Mouse (Mus musculus): Measurements from ENCODE around the gene Gm7137. TPM values are rescaled to one million over a fixed set of nuclear protein-coding genes. Genes with fewer than 3 reads are reported as not detected.
"Not testable (repeated sequence)": the region's sequence is repeated elsewhere in the genome, so short reads cannot be mapped to it uniquely, and the experiment has no call there.

Gm7137 gene
- not detected in 2 replicates for polyA plus RNA-seq (2014; fragmentation: Nextera tagmentation; extraction: Ambion mirVana)

DNA sequence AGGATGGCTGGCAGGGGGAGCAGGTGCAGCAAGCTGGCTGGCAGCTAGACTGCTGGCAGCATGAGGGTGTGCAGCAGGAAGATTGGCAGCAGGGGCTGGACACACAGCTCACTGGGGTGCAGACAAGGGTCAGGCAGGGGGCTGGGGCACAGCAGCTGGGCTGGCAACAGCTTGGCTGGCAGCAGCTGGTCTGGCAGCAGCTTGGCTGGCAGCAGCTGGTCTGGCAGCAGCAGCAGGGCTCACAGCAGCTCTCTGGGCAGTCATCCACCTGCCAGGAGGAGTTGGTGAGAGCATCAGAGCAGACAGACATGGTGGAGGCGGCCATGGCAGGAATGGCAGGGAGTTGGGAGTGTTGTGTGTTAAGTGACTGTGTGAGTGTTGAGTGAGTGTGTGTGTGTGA is at the start of gene Gm7137:
Gene Gm7137 (minus strand): TSS at position 325 of the 400 bp plus-strand sequence.
- peak; percentile 9 for DNase-seq (ENCODE audit: low spot score)
- H3K27ac ChIP-seq (ENCODE audit: low read depth, low read length); H3K27me3 ChIP-seq (ENCODE audit: control insufficient read depth, insufficient read depth, low read length); H3K9me3 ChIP-seq (ENCODE audit: control insufficient read depth, low read length); H3K4me3 ChIP-seq (ENCODE audit: low read depth, low read length); H3K4me1 ChIP-seq (ENCODE audit: control insufficient read depth, insufficient read depth, low read length); ATAC-seq (ENCODE audit: insufficient read depth, low FRiP score, low TSS enrichment); H3K9ac ChIP-seq (ENCODE audit: low read length); H3K36me3 ChIP-seq (ENCODE audit: control insufficient read depth, insufficient read depth, low read length); H3K4me2 ChIP-seq (ENCODE audit: low read depth): not testable (repeated sequence)
- 63% methylated on average over 1 of the region's 1 CpGs for WGBS

- ATAC-seq (ENCODE audit: insufficient read depth, low FRiP score, low TSS enrichment) (no peak), DNase-seq (ENCODE audit: low spot score) (no peak)
- Histone ChIP-seq H3K27me3 (ENCODE audit: control insufficient read depth, insufficient read depth, low read length) (no peaks in the 10 kb centered on the region), H3K9ac (ENCODE audit: low read length) (no peak within 1 kb of the TSS), H3K9me3 (ENCODE audit: control insufficient read depth, low read length) (no peaks in the 10 kb centered on the region), H3K4me1 (ENCODE audit: control insufficient read depth, insufficient read depth, low read length) (no peaks in the 10 kb centered on the region), H3K4me3 (ENCODE audit: low read depth, low read length) (no peak within 1 kb of the TSS), H3K36me3 (ENCODE audit: control insufficient read depth, insufficient read depth, low read length) (no peaks in the 10 kb centered on the region), H3K4me2 (ENCODE audit: low read depth) (no peak within 1 kb of the TSS), H3K27ac (ENCODE audit: low read depth, low read length) (no peak within 1 kb of the TSS)
- WGBS, result 76% methylated on average over 9 of the region's 9 CpGs
Observed at GRCm38 (mm10) chr10:77835647-77836046, 47.6 kb upstream of the Gm7137 start, which contains the start of gene Krtap10-10. Gene Krtap10-10 (plus strand): TSS chr10:77835947.

GRCm38 (mm10) chr10:77826951-77827350 is 39.0 kb upstream of the Gm7137 start, which contains the start of gene Krtap10-4:
Gene Krtap10-4 (minus strand): TSS chr10:77827095.
- no peak for DNase-seq (ENCODE audit: low spot score)
- Histone ChIP-seq H3K9me3 (ENCODE audit: control insufficient read depth, low read length) (no peaks in the 10 kb centered on the region), H3K36me3 (ENCODE audit: control insufficient read depth, insufficient read depth, low read length) (no peaks in the 10 kb centered on the region), H3K9ac (ENCODE audit: low read length) (no peak within 1 kb of the TSS), H3K4me1 (ENCODE audit: control insufficient read depth, insufficient read depth, low read length) (no peaks in the 10 kb centered on the region), H3K4me3 (ENCODE audit: low read depth, low read length) (no peak within 1 kb of the TSS), H3K27ac (ENCODE audit: low read depth, low read length) (no peak within 1 kb of the TSS), H3K27me3 (ENCODE audit: control insufficient read depth, insufficient read depth, low read length) (no peaks in the 10 kb centered on the region), H3K4me2 (ENCODE audit: low read depth) (no peak within 1 kb of the TSS)
- ATAC-seq (ENCODE audit: insufficient read depth, low FRiP score, low TSS enrichment), result no peak
- 76% methylated on average over 6 of the region's 6 CpGs for WGBS

DNA sequence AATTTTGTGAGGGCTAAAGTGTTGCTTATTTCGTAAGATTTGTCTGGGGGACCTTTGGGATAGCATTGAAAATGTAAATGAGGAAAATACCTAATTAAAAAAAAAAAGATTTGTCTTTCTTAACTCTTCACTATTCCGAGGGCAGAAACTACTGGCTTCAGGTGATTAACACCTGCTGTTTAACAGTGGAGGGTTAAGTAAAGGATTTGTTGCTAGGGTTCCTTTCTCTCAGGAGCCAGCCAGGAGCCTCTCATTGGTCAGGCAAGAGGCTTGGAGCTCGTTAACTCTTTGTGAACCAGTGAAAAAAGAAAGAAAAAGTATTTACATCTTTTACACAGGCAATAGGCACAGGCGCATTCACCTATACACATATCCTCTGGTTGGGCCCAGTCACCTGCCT is 31.2 kb upstream of the Gm7137 start:
- 53% methylated on average over 4 of the region's 4 CpGs for WGBS
- H3K9me3 ChIP-seq (ENCODE audit: control insufficient read depth, low read length), result no peaks in the 10 kb centered on the region
- no peaks in the 10 kb centered on the region for H3K4me1 ChIP-seq (ENCODE audit: control insufficient read depth, insufficient read depth, low read length)
- DNase-seq (ENCODE audit: low spot score) (no peak), ATAC-seq (ENCODE audit: insufficient read depth, low FRiP score, low TSS enrichment) (no peak)
- no peaks in the 10 kb centered on the region for H3K27me3 ChIP-seq (ENCODE audit: control insufficient read depth, insufficient read depth, low read length)
- no peak overlapping the region for H3K4me2 ChIP-seq (ENCODE audit: low read depth)
- H3K4me3 ChIP-seq (ENCODE audit: low read depth, low read length), result no peak overlapping the region
- H3K36me3 ChIP-seq (ENCODE audit: control insufficient read depth, insufficient read depth, low read length), result no peaks in the 10 kb centered on the region
- H3K9ac ChIP-seq (ENCODE audit: low read length), result no peak overlapping the region
- no peak overlapping the region for H3K27ac ChIP-seq (ENCODE audit: low read depth, low read length)

GRCm38 (mm10) chr10:77818523-77818922 is 30.5 kb upstream of the Gm7137 start:
- no peaks in the 10 kb centered on the region for H3K9me3 ChIP-seq (ENCODE audit: control insufficient read depth, low read length)
- DNase-seq (ENCODE audit: low spot score) (no peak), ATAC-seq (ENCODE audit: insufficient read depth, low FRiP score, low TSS enrichment) (no peak)
- H3K9ac ChIP-seq (ENCODE audit: low read length), result no peak overlapping the region
- H3K4me2 ChIP-seq (ENCODE audit: low read depth), result no peak overlapping the region
- no peak overlapping the region for H3K27ac ChIP-seq (ENCODE audit: low read depth, low read length)
- no peak overlapping the region for H3K4me3 ChIP-seq (ENCODE audit: low read depth, low read length)
- 95% methylated on average over 4 of the region's 4 CpGs for WGBS
- no peaks in the 10 kb centered on the region for H3K36me3 ChIP-seq (ENCODE audit: control insufficient read depth, insufficient read depth, low read length)
- no peaks in the 10 kb centered on the region for H3K4me1 ChIP-seq (ENCODE audit: control insufficient read depth, insufficient read depth, low read length)
- no peaks in the 10 kb centered on the region for H3K27me3 ChIP-seq (ENCODE audit: control insufficient read depth, insufficient read depth, low read length)

- no peak overlapping the region for H3K4me3 ChIP-seq (ENCODE audit: low read depth, low read length)
- H3K4me1 ChIP-seq (ENCODE audit: control insufficient read depth, insufficient read depth, low read length), result no peaks in the 10 kb centered on the region
- peak; percentile 35 for DNase-seq (ENCODE audit: low spot score)
- no peaks in the 10 kb centered on the region for H3K36me3 ChIP-seq (ENCODE audit: control insufficient read depth, insufficient read depth, low read length)
- no peak overlapping the region for H3K27ac ChIP-seq (ENCODE audit: low read depth, low read length)
- no peak overlapping the region for H3K4me2 ChIP-seq (ENCODE audit: low read depth)
- no peak overlapping the region for H3K9ac ChIP-seq (ENCODE audit: low read length)
- H3K9me3 ChIP-seq (ENCODE audit: control insufficient read depth, low read length), result no peaks in the 10 kb centered on the region
- no peak for ATAC-seq (ENCODE audit: insufficient read depth, low FRiP score, low TSS enrichment)
- no peaks in the 10 kb centered on the region for H3K27me3 ChIP-seq (ENCODE audit: control insufficient read depth, insufficient read depth, low read length)
- WGBS, result 28% methylated on average over 5 of the region's 5 CpGs
Observed at GRCm38 (mm10) chr10:77815514-77815913, 27.5 kb upstream of the Gm7137 start.

- DNase-seq (ENCODE audit: low spot score), result no peak
- Histone ChIP-seq H3K27me3 (ENCODE audit: control insufficient read depth, insufficient read depth, low read length) (no peaks in the 10 kb centered on the region), H3K27ac (ENCODE audit: low read depth, low read length) (no peak within 1 kb of the TSS), H3K36me3 (ENCODE audit: control insufficient read depth, insufficient read depth, low read length) (no peaks in the 10 kb centered on the region), H3K4me3 (ENCODE audit: low read depth, low read length) (no peak within 1 kb of the TSS), H3K9me3 (ENCODE audit: control insufficient read depth, low read length) (no peaks in the 10 kb centered on the region), H3K4me1 (ENCODE audit: control insufficient read depth, insufficient read depth, low read length) (no peaks in the 10 kb centered on the region), H3K9ac (ENCODE audit: low read length) (no peak within 1 kb of the TSS), H3K4me2 (ENCODE audit: low read depth) (no peak within 1 kb of the TSS)
- ATAC-seq (ENCODE audit: insufficient read depth, low FRiP score, low TSS enrichment), result no peak
- WGBS, result 59% methylated on average over 4 of the region's 4 CpGs
Observed at GRCm38 (mm10) chr10:77814382-77814781, 26.4 kb upstream of the Gm7137 start, which contains the start of gene Gm2696. Gene Gm2696 (plus strand): TSS chr10:77814682.

- DNase-seq (ENCODE audit: low spot score), result no peak
- H3K27me3 ChIP-seq (ENCODE audit: control insufficient read depth, insufficient read depth, low read length), result no peaks in the 10 kb centered on the region
- H3K27ac ChIP-seq (ENCODE audit: low read depth, low read length), result no peak within 1 kb of the TSS
- no peak for ATAC-seq (ENCODE audit: insufficient read depth, low FRiP score, low TSS enrichment)
- no peak within 1 kb of the TSS for H3K9ac ChIP-seq (ENCODE audit: low read length)
- no peaks in the 10 kb centered on the region for H3K9me3 ChIP-seq (ENCODE audit: control insufficient read depth, low read length)
- H3K4me1 ChIP-seq (ENCODE audit: control insufficient read depth, insufficient read depth, low read length), result no peaks in the 10 kb centered on the region
- no peak within 1 kb of the TSS for H3K4me2 ChIP-seq (ENCODE audit: low read depth)
- 73% methylated on average over 5 of the region's 5 CpGs for WGBS
- H3K4me3 ChIP-seq (ENCODE audit: low read depth, low read length), result no peak within 1 kb of the TSS
- H3K36me3 ChIP-seq (ENCODE audit: control insufficient read depth, insufficient read depth, low read length), result no peaks in the 10 kb centered on the region
Observed at GRCm38 (mm10) chr10:77811743-77812142, 23.7 kb upstream of the Gm7137 start, which contains the start of gene Gm9507. Gene Gm9507 (minus strand): TSS chr10:77811843.

- WGBS, result 89% methylated on average over 3 of the region's 3 CpGs
- Histone ChIP-seq H3K4me1 (ENCODE audit: control insufficient read depth, insufficient read depth, low read length) (no peaks in the 10 kb centered on the region), H3K4me2 (ENCODE audit: low read depth) (no peak overlapping the region), H3K9me3 (ENCODE audit: control insufficient read depth, low read length) (no peaks in the 10 kb centered on the region), H3K9ac (ENCODE audit: low read length) (no peak overlapping the region), H3K36me3 (ENCODE audit: control insufficient read depth, insufficient read depth, low read length) (no peaks in the 10 kb centered on the region), H3K27ac (ENCODE audit: low read depth, low read length) (no peak overlapping the region), H3K4me3 (ENCODE audit: low read depth, low read length) (no peak overlapping the region), H3K27me3 (ENCODE audit: control insufficient read depth, insufficient read depth, low read length) (no peaks in the 10 kb centered on the region)
- no peak for ATAC-seq (ENCODE audit: insufficient read depth, low FRiP score, low TSS enrichment)
- no peak for DNase-seq (ENCODE audit: low spot score)
Observed at GRCm38 (mm10) chr10:77804095-77804494, 16.1 kb upstream of the Gm7137 start.
